Mouse (Mus musculus): ENCODE measurements around the gene Vti1b.
A peak's percentile ranks its signal among the peaks of the same experiment; 100 is the strongest.

Gene Vti1b

GRCm38 (mm10) chr12:79138999-79139398, 33.5 kb downstream of the Vti1b start:
- no peak for DNase-seq (ENCODE audit: extremely low spot score, low read depth, low spot score)

- no peak for DNase-seq (ENCODE audit: extremely low spot score, low read depth, low spot score)
Observed at GRCm38 (mm10) chr12:79136949-79137348, 35.5 kb downstream of the Vti1b start.

DNA sequence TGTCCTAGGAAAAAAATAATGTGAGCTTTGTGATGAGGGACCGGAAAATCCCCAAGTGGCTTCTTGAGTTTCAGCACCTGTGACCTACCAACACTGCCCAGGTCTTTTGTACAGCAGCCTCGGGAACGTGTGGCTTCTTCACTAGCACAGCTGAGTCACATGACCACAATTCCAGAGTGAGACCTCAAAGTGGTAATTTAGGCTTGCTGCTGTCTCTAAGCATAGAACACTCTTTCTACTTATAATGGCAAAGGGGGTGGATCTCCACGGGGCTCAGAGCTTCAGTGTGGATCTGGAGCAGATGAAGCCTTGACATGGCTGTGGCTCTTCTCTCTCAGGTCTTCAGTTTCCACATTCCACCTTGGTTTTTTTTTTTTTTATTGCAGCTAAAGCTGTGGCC, 37.4 kb downstream of the Vti1b start:
- DNase-seq (ENCODE audit: extremely low spot score, low read depth, low spot score), result no peak

GRCm38 (mm10) chr12:79134676-79135075, 37.8 kb downstream of the Vti1b start:
- no peak for DNase-seq (ENCODE audit: extremely low spot score, low read depth, low spot score)

DNA sequence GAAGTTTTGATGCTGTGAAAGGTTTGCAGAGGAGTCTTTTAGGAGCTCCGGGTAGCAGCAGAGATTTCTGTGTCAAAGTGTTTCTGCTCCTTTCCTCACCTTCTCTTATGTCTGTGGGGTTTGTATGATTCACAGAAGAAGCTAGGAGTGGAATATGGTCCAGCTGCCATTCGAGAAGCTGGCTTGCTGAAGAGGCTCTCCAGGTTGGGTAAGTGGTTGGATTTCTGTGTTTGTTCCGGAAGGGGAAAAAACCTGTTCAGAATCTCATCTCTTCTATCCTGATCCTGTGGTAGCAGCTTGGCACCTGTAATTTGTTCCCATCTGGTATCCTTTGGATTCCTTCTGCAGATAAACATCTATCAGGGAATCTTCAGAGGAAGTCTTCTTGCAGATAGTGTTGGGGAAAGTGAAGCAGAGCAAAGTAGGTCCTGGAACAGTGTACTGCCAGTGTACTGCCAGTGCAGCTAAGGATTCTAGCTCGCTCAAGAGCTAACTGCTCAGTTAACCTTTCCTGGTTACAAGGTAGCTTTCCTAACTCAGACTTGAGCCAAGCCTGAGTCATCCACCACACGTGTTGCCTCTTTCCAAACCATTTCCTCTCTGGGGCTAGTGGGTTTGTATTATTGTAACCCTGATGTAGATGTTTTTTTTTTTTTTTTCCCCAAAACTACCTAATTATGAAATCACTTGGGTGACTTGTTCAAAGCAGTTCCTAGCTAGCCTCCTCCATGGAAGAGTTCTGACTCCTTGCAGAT, 40.6 kb downstream of the Vti1b start:
- DNase-seq (ENCODE audit: extremely low spot score, low read depth, low spot score), result no peak

GRCm38 (mm10) chr12:79131178-79131675, 41.2 kb downstream of the Vti1b start:
- DNase-seq (ENCODE audit: extremely low spot score, low read depth, low spot score), result no peak

DNA sequence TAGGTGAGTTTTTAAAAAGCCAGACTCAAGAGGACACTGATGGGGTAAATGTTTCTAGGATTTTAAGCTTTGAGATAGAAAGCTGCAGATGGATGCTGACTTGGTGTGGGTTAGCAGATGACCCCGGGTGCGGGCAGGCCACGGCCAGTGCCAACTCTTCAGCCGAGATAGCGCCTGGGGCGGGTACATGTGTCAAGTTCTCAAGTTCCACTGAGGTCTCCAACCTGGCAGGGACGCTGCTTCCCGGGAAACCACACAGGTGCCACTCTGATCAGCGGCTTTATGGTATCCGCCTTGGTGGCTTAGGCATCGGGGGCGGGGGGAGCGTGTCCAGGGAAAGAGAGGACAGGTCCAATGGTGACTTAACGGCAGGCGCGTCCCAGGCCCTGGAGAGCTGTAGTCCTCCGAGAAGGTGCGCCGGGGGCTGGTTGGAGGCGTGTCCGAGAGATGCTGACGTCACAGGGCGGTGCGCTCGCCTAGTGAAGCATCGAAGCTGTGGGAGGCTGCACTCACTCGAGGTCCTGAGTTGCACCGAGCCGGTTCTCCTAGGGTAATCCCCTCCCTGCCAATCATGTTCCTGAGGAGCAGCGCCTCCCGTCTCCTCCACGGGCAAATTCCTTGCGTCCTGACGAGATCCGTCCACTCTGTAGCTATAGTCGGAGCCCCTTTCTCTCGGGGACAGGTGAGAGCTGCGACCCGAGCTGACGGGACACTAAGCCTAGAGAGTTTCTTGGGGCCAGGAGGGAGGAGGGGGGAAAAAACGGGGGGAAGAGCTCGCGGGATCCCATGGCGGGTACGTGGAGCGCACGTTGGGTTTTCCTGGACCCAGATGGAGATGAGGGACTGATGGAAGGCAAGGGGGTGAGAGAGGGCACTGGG, 41.9 kb downstream of the Vti1b start, which contains the start of gene Arg2:
Gene Arg2 (plus strand): TSS at position 479 of the 879 bp plus-strand sequence.
- peak; percentile 28 for DNase-seq (ENCODE audit: extremely low spot score, low read depth, low spot score)

GRCm38 (mm10) chr12:79122820-79123219, 49.6 kb downstream of the Vti1b start:
- DNase-seq (ENCODE audit: extremely low spot score, low read depth, low spot score), result peak; percentile 26

- DNase-seq (ENCODE audit: extremely low spot score, low read depth, low spot score), result no peak
Observed at GRCm38 (mm10) chr12:79118991-79119390, 53.5 kb downstream of the Vti1b start.

Data from hindlimb bud, embryonic 11.5 days (tissue).